Mouse (Mus musculus) bone marrow macrophage, adult 2 months (primary cell): ENCODE measurements at regions not wholly inside any gene's neighbourhood (a gene's known extent, or its start where the extent isn't known, plus 50 kb on each side); places are given as distances from the start of the nearest gene placed in this dataset.

Experiments used
- CTCF ChIP-seq: IDR thresholded peaks from 2 replicates; pipeline ENCODE4 v1.5.1; 2012; ENCODE audit warnings: low read depth, mild to moderate bottlenecking, low read length, moderate library complexity
- POLR2A ChIP-seq: IDR thresholded peaks from 2 replicates; pipeline ENCODE4 v1.6.1; 2012; ENCODE audit warnings: mild to moderate bottlenecking, low read depth, low read length, borderline replicate concordance

DNA sequence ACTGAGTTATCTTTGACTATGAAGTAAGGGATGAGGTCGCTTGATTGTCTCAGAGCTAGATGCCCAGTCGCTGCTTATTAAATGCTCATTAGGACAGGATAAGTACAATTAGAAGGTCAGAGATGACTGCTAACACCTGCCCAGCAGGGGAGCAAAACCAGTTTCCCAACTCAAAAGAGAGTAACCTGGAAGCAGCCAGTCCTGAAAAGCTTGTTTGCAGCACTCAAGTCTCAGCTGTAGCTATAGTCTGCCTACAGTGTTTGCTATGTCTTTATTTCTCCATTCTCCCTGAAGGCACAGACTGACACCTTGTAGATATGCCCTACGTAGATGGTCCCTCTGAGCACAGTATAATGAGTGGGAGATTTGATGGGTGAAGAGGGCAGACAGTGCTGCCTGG lies 274.7 kb upstream of the Maf start:
- TF ChIP-seq CTCF (no peak), POLR2A (no peak)
